Mouse (Mus musculus) heart, postnatal 14 days (tissue): Measurements from ENCODE around the gene Anxa10. TPM values are rescaled to one million over a fixed set of nuclear protein-coding genes. Genes with fewer than 3 reads are reported as not detected.
A peak's percentile ranks its signal among the peaks of the same experiment; 100 is the strongest.

Experiments
- DNase-seq, 2 experiments: peaks; one replicate each; pipeline ENCODE4 v3.0.0; 2021 to 2022
- intact Hi-C: fragments of 180-260 bp; cut with DNase I; formaldehyde crosslinking; loops from one replicate; pipeline ENCODE4 v1.15.1; 2025
- long read RNA-seq, 2 experiments: library from polyadenylated mRNA; stranded (forward); transcript quantifications; one replicate each; pipeline ENCODE4 v2.0.0; 2021
- total RNA-seq, 2 experiments: library from RNA; stranded (reverse); gene quantifications; 2 replicates each; pipeline ENCODE4 v1.2.3; 2021

Anxa10 gene
- not detected for total RNA-seq
- long read RNA-seq, experiment 1, result 0 reads
- long read RNA-seq, experiment 2, result 0 reads

- intact Hi-C loops, result no loop called here
- DNase-seq, result no peak
Measured at GRCm38 (mm10) chr8:62123098-62123497, at the start of gene Anxa10. Gene Anxa10, minus strand, starts transcription at chr8:62123150.

DNA sequence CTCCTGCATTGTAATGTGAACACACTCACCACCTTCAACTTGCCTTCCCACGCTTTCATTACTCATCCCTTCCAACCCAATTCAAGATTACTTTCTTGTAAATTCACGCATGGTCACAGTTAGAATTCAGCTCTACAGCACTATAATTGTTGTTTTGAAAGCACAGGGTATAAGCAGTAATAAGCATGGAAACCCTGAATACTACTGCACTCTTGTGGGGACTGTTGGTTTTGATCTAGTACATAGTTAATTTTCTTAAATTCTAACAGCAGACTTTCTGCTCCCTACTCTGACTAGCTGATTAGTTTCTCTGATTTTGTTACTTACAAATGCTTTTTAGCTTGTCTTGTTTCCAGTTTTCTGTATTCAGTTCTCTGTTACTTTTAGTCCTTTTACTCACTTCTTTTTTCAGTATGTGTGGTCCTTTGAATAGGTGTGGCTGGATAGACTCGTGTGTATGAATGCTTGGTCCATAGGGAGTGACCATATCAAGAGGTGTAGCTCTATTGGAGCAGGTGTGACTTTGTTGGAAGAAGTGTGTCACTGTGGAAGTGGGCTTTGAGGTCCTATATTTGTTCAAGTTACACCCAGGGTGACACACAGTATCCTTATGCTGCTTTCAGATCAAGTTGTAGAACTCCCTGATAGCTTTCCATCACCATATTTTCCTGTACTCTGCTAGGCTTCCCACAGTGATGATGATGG lies 9.9 kb upstream of the Anxa10 start:
- intact Hi-C loops, result no loop called here
- no peak for DNase-seq

DNA sequence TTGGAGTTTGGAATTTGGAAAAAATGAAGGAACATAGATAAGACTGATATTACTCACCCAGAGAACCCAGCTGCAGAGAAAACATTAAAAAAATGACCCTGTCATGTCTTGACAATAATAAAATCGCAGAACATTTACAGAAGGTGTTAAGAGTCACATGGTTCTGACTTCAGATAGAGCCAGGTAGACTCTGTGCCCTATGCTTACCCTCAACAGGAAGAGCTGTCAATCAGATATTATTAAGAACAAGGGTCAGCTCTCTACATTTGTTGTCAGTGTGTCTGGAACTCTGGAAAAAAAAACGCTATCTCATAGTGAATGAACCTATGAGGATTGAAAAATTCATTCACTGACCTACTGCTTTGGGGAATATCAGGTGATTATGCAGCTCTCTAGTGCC lies 25.7 kb downstream of the Anxa10 start:
- DNase-seq, result no peak
- intact Hi-C loops, result no loop called here

GRCm38 (mm10) chr8:62081804-62082203 lies 41.1 kb downstream of the Anxa10 start:
- intact Hi-C loops, result loop anchor here (2.0 kb wide), 1 partner anchor 1795 kb away; no protein-coding TSS in a partner anchor
- no peak for DNase-seq

DNA sequence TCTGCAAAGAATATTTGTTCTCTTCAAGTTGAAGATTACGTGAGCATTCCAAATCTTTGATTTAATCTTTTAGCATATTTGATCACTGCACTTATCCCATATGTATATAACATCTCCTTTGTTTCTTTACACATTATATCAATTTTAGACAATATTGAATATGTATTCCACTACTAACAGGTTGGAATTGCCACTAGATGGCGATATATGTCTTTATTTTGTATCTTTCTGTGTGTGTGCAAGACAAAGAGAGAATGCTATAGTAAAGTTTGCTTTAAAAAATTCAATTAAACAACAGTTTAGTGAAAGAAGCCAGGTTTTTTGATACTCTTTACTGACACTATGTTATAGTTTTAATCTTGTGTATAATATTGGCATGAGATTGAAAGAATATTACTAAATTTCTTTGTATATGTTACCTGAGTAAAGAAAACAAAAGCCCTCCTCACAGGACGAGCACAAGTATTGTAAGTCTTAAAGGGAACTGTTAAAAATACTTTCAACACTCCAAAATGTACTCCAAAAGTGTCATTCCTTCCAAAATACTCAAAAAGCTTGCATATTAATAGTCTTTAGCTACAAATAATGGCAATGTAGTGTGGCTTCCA lies 42.7 kb downstream of the Anxa10 start:
- intact Hi-C loops, result loop anchor here (2.0 kb wide), 1 partner anchor 1797 kb away; no protein-coding TSS in a partner anchor
- peak in 1 of 2 experiments; percentile 3 for DNase-seq

- intact Hi-C loops, result no loop called here
- no peak for DNase-seq
Measured at GRCm38 (mm10) chr8:62068305-62068704, 54.6 kb downstream of the Anxa10 start.

DNA sequence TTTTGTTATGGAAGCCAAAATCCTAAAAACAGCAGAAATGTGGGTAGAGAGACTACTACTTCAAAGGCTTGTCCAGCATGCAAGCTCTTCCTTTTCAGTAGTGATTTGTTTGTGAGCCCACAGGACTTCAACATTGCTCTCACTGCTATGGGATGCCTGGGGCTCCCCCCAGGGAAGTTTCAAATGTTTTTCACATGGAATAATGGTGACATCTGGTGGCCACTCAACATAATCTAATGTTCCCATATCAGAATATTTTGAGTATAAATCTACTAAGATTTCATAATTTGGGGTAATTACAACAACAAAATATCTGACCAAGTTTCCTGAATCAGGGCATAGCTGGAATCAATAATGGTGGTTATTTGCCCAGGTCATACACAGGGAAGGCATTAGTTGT lies 62.6 kb downstream of the Anxa10 start:
- intact Hi-C loops, result no loop called here
- peak in 1 of 2 experiments; percentile 25 for DNase-seq

GRCm38 (mm10) chr8:62046809-62047208 lies 76.1 kb downstream of the Anxa10 start:
- peak; percentile 2 to 17 for DNase-seq
- intact Hi-C loops, result no loop called here

- DNase-seq, result peak; percentile 2 to 16
- intact Hi-C loops, result loop anchor here (10.0 kb wide), 1 partner anchor 500 kb away; no protein-coding TSS in a partner anchor
Measured at GRCm38 (mm10) chr8:62034351-62034750, 88.6 kb downstream of the Anxa10 start.

- DNase-seq, result no peak
- intact Hi-C loops, result no loop called here
Measured at GRCm38 (mm10) chr8:62014582-62014981, 108.4 kb downstream of the Anxa10 start.

DNA sequence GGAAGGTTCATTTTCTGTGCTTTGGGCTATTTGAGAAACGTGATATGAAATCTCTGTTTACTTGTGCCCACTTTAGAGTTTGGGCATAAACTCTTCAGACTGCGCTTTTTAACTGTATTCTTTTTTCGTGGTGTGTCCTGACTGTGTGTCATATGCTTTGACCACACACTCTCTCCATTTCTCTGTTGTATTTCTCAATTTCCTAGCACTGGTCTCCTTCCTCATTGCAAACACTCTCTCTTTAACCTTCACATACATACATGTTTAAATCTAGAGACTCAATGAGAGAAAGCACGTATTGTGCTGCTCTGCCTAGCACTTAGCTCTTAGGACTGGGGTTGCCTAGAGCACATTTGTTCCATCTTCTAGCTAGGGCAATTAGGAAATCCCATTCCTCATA lies 108.8 kb downstream of the Anxa10 start:
- DNase-seq, result no peak
- intact Hi-C loops, result no loop called here

Other genes with a start within 250 kb of the Anxa10 start
- 100 to 1,000 TPM; 263 to 269 TPM for gene Palld, start 220.5 kb downstream of the Anxa10 start, total RNA-seq
- gene Ddx60, start 195.1 kb downstream of the Anxa10 start, total RNA-seq, result 1 to 10 TPM in 1 of 2 experiments, under 1 TPM in 1; 1.00 to 1.7 TPM